Mouse (Mus musculus): ENCODE data around the gene Rab6a.

DNA sequence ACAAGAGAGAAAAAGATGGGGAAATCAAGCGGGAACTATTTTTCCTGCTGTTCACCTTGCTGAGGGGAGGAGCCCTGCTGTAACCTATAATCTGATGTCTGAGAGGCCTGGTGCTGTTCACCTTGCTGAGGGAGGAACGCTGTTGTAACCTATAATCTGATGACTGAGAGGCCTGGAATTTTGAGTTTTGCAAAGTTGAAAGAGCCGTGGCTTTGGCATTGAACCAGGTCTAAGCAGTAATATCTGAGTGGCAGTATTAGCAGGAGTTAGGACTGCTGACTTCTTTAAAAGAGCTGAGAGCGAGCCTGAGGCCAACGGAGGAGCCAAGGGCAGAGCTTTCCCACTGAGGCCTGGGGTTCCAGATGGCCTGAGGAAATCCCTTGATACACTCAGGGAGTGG, 70.8 kb downstream of the Rab6a start:
- TF ChIP-seq EP300 (IDR thresholded peaks at IDR 0.05; ENCODE audit: low read depth) (no peak), CTCF (IDR thresholded peaks at IDR 0.05; ENCODE audit: low read depth) (no peak)
